Mouse (Mus musculus): ENCODE data around the gene Tenm2.
A peak's percentile ranks its signal among the peaks of the same experiment; 100 is the strongest.

Gene Tenm2

DNA sequence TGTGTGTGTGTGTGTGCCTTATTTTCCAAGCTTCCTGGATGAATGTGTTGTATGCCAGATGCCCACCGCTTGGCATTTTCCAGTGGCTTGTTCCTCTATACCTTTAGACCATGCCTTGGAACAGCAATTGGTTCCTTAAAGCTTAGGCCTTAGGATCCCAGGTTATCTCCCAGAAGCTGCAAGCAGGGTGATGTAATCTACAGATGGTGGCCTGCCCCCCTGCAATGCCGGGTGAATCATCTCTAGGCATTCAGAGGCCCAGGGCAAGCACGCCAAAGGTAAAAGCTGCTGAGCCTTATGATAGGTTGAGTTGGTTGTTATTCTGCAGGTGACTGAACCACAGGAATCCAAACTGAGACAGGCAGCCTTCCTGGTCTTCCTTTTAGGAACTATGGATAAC lies 1253.0 kb downstream of the Tenm2 start:
- DNase-seq (ENCODE audit: low read depth), result no peak

- peak; percentile 14 for DNase-seq (ENCODE audit: low read depth)
These were observed 1255.3 kb downstream of the Tenm2 start, which contains the start of gene Wwc1 for GRCm38 (mm10) chr11:35980411-35980917. TSS of gene Wwc1 (minus strand) at chr11:35980527.

GRCm38 (mm10) chr11:35979733-35980410 lies 1255.9 kb downstream of the Tenm2 start:
- DNase-seq (ENCODE audit: low read depth), result no peak

DNA sequence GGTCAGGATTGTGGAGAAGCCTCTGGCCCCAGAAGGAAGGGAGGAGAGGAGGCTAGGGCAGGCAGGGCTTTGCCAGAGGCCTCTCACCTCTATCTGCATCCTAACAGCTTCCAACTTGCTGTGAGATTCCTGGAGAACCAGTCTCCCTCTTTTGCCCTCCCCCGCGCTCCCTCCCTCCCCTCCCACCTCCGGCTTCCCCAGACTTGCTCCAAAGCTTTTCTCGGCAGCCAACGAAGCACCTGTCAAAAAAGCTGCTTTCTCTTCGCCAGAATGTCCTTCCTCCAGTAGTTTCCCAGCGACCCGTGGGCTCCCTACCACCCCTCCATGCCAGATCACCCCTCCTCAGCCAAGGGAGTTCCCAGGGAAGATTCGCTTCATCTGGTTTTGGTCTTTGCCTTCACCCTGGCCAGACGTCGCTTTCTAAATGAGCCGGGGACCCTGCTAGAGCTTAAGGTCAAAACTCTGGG lies 1256.5 kb downstream of the Tenm2 start:
- DNase-seq (ENCODE audit: low read depth), result no peak

DNA sequence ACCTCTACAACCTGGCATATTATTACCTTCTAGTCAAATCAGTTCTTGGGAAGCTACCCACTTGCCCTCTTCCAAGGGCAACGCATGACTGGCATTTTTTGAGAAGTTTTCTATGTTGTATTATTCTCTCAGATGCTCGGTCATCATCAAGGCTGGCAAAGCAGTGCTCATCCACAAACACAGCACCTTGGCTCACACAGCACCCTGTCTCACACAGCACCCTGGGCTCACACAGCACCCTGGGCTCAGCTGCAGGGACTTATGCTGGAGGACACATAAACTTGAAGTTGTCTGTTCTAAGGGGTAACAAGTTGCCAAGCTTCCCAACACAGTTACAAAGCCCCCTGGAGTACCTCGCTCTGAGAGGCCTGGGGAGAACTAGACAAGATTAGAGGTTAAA lies 1258.0 kb downstream of the Tenm2 start:
- DNase-seq (ENCODE audit: low read depth), result no peak

GRCm38 (mm10) chr11:35977096-35977495 lies 1258.7 kb downstream of the Tenm2 start:
- DNase-seq (ENCODE audit: low read depth), result no peak

DNA sequence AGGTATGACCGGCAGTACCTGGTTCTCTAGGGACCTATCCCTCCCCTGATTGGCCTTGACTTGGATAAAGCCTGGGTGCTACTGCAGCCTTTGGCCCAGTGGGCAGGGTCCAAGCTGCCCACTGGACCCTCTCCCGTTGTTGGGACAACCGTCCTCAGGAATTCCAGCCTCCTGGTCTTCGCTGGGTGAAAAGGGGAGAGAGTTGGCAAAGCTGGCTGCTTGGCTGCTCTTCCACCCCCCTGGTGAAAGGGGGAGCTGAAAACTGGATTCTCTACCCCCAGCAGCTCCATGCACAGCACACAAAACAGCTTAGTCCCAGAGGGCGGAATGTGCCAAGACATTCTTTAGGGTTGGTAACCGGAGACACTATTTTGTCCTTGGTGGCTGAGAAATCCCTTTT lies 1259.3 kb downstream of the Tenm2 start:
- DNase-seq (ENCODE audit: low read depth), result no peak

GRCm38 (mm10) chr11:35974632-35975450 lies 1260.9 kb downstream of the Tenm2 start:
- no peak for DNase-seq (ENCODE audit: low read depth)

DNA sequence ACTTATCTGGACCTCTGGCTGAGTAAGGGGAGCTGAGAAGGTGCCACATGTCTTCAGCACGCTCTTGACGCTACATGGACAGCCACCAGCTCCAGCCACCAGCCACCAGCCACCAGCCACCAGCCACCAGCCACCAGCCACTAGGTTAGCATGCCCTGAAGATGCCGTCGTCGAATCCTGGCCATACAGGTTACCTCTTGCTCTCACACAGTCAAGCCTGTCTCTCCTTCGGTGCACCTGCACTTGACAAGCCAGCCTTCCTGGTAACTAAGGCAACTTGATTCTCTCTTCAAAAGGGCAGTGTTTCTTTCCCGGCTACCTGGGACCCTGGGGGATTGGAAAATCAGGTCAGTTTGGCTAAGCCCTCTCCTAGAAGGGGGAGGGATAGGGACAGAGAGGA lies 1262.6 kb downstream of the Tenm2 start:
- no peak for DNase-seq (ENCODE audit: low read depth)

DNA sequence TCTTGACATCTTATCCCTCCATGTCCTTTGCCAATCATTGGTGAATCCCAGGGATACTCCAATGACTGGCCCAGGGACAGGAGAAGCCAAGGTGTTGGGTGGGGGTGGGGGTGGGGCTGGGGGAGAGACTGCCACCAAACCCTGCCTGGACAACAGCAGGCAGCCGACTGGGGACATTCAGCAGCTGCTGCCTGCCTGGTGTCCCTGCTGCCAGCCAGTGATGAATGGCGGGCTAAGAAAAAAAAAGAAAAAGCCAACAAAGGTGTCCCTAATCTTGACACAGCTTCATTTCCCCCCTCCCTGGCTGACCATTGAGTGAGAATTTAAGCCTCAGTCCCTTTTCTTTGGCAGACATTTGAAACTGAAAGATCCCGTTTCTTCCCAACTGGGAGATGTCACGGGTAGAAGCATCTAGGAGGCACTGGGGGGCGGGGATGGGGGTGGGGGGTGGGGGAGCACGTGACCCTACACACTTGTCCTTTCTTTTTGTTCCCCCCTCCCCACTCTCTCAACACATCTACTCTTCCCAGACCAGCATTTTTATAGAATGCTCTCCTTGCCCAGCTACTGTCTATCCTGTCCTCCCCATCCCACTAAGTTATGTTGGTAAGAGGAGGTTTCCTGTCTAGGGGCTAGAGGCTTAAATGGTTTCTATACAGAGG lies 1263.4 kb downstream of the Tenm2 start:
- no peak for DNase-seq (ENCODE audit: low read depth)

GRCm38 (mm10) chr11:35970806-35971705 lies 1264.7 kb downstream of the Tenm2 start:
- DNase-seq (ENCODE audit: low read depth), result no peak

DNA sequence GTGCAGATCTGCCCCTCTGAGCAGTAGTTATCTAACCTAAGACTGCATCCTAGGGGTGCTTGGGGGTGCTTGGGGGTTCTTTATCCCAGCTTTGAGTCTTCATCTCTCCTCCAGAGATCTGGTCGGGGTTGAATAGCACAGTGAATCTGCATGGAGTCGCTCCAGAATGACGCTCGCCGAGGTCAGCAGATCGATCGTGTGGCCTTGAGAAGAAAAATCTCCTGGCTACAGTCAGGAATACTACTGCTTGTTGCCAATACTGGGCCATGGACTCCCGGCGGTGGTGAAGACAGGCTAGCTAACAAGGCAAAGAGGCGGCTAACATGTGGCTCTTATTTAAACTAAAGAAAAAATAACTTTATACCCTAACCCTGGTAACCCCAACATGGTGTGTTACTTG lies 1267.5 kb downstream of the Tenm2 start:
- no peak for DNase-seq (ENCODE audit: low read depth)

- DNase-seq (ENCODE audit: low read depth), result no peak
These were observed 1271.7 kb downstream of the Tenm2 start for GRCm38 (mm10) chr11:35963981-35964549.

DNA sequence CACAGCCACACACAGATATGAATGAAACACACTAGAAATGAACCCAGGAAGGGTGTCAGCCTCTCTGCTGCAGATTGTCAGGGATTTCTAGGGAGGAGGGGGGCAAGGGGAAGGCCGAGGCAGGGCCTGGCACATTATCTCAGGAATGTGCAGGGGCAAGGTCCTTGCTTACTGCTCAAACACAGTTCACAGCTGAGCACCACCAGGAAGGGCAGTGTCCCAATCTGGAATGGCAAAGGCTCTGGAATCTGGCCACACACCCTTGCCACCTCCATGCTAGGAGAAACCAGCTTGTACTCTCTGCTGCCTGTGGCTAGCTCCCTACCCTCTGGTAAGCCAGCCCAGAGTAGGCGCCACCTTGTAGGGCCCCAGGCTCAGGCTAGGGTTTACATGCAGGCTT lies 1272.2 kb downstream of the Tenm2 start:
- no peak for DNase-seq (ENCODE audit: low read depth)

DNA sequence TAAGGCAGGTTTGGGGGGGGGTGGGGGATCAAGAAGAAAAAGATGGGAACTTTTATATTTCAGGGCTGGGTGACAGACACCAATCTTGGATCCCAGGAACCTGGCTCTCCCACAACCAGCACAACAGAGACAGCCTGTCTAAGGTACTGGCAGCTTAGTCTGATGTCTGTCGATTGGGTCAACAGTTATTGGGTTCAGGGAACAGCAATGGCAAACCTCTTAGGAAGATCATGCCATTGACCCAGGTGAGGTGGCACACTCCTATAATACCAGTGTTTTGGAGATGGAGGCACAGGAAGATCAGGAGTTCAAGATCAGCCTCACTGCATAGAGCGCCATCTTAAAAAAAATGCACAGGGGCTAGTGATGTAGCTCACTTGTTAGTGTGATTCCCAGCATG lies 1273.3 kb downstream of the Tenm2 start:
- no peak for DNase-seq (ENCODE audit: low read depth)

DNA sequence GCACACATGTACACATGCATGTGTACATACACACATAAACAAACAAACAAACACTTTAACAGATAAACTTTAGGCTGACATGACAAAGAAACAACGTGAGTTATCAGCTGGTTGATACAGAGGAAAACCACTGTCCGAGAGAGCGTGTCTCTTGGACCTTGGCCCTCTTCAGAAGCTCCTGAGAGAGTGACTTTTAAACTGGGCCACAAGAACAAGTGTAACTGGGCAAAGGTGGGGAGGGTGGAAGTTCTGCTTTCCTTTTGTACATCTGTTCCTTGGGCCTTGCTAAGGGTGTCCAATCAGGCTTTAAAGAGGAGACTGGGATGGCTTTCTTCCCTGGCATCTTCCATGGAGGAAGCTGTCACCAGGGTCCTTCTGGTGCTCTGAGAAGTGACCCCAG lies 1276.5 kb downstream of the Tenm2 start:
- DNase-seq (ENCODE audit: low read depth), result no peak

All from induced T-regulatory cell, adult 2 months (primary cell).